Mouse (Mus musculus): ENCODE measurements around the gene Gm21970. TPM values are rescaled to one million over a fixed set of nuclear protein-coding genes. Genes with fewer than 3 reads are reported as not detected.

The Gm21970 gene
- polyA plus RNA-seq, 1 experiment = not detected

GRCm38 (mm10) chr16:91398944-91399343, 7.4 kb downstream of the Gm21970 start:
- no peak for DNase-seq (ENCODE audit: extremely low spot score in 1 of 2, low spot score in 1 of 2)

GRCm38 (mm10) chr16:91401569-91402165, 10.1 kb downstream of the Gm21970 start:
- no peak for DNase-seq (ENCODE audit: extremely low spot score in 1 of 2, low spot score in 1 of 2)

DNA sequence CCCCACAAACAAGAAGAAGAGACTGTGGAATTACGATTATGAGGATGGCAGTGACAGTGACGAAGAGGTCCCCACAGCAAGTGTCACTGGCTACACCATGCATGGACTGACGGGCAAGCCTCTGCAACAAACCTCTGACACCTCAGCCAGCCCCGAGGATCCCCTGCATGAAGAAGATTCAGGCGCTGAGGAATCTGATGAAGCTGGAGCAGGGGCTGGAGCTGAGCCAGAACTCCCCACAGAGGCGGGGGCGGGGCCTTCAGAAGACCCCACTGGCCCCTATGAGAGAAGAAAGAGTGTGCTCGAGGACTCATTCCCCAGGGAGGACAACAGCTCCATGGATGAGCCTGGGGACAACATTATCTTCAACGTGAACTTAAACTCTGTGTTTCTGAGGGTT, 12.3 kb downstream of the Gm21970 start:
- no peak for DNase-seq (ENCODE audit: extremely low spot score in 1 of 2, low spot score in 1 of 2)

GRCm38 (mm10) chr16:91404187-91404586, 12.7 kb downstream of the Gm21970 start:
- DNase-seq (ENCODE audit: extremely low spot score in 1 of 2, low spot score in 1 of 2) = no peak

- DNase-seq (ENCODE audit: extremely low spot score in 1 of 2, low spot score in 1 of 2) = no peak
Measured at GRCm38 (mm10) chr16:91404828-91405577, 13.5 kb downstream of the Gm21970 start.

DNA sequence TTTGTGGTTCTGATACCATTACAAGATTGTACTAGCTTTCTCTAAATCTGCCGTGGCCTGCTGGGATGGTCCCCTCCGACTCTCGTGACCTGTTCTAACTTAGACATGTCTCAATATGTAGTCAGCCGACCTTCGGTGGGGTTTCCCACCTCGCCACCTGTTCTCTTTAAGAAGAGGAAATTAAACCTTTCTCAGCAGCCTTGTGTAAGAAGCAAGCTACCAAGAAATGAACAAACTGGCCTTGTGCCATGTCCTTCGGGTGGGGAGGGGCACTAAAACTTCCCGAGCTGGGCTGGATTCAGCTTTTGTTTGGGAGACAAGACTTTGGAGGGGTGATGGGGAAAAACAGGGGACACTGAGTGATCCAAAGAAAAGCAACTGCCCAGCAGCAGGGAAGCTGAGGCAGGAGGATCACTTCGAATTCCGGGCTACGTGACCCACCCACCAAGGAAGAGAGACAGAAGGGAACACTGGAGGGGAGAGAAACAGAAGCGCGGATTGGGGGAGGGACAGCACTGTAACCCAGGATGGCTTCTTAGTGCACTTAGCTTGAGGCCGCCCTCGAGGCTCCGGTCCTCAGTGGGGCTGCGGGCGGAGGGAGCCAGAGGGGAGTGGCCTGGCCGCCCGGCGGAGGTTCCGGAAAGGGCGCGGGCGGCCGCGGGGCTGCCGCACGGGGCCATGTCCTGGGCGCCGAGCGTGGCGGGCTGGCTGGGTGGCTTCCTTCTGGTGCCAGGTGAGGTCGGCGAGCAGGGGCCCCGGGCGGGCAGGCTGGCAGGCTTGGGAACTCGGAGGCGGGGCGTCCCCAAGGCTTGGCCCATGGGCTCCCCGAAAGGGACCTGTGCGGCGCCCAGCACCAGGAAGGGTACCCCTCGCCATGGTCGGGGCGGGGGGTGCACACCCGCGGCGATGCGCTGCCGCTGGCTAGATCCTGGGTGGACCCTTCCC, 14.4 kb downstream of the Gm21970 start, which contains the start of gene Il10rb:
TSS of gene Il10rb (plus strand) at position 525 of the 945 bp plus-strand sequence.
- DNase-seq (ENCODE audit: extremely low spot score in 1 of 2, low spot score in 1 of 2) = peak in 1 of 2 experiments; percentile 45

DNA sequence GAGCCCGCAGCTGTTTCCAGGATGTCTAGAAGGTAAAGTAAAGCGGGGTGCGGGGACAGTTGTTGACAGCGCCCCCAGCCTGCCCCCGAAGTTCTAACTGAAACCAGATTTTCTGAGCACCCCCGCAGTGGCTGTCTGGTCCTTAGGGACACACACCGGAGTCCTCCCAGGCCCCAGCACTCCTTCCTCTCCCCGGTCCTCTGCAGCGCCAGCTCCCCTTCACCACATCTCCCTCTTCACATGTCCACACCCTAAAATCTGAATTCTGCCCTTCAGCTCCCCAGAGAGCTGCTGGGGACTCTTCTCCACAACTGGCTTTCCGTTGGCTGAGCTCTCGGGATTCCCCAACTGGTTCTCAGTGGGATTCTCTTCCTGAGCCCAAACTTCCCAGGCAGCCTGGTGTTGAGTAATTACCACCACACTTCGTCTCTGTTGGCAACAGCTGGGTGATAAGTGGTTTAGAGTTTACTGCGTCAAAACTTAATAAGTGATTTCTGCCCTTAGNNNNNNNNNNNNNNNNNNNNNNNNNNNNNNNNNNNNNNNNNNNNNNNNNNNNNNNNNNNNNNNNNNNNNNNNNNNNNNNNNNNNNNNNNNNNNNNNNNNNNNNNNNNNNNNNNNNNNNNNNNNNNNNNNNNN, 15.2 kb downstream of the Gm21970 start:
- DNase-seq (ENCODE audit: extremely low spot score in 1 of 2, low spot score in 1 of 2) = peak in 1 of 2 experiments; percentile 38

DNA sequence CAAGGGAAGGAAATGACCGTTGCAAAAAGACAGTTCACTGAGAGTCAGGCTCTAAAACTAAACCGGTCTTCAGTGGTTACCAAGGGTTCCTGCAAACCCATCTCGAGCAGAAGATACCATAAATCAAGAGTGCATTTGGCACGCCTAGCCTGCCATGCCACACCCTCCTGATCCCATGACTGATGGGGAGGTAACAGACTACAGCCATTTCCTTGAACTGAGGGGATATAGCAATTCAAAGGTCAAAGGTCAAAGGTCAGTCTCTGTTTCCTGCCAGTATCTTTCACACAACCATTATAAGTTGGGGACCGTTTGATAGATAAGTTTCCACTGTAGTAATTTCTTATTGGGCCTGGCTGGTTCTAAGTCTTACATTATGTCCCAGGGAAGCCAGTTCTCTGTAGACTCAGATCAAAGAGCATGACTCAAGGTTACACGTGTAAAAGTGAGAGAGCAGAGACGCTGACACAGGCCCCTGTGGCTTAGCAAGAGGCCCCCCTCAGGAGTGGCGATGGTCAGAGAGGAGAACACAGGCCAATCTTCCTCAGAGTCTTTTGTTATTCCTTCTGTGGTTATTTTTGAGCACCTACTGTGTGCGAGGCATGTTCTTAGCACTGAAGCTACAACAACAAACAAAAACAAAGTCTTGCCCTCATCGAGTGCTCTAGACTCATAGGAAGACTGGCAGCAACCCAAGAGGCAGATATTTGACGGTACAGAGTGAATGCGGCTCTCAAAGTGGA, 21.8 kb downstream of the Gm21970 start:
- DNase-seq (ENCODE audit: extremely low spot score in 1 of 2, low spot score in 1 of 2) = no peak

DNA sequence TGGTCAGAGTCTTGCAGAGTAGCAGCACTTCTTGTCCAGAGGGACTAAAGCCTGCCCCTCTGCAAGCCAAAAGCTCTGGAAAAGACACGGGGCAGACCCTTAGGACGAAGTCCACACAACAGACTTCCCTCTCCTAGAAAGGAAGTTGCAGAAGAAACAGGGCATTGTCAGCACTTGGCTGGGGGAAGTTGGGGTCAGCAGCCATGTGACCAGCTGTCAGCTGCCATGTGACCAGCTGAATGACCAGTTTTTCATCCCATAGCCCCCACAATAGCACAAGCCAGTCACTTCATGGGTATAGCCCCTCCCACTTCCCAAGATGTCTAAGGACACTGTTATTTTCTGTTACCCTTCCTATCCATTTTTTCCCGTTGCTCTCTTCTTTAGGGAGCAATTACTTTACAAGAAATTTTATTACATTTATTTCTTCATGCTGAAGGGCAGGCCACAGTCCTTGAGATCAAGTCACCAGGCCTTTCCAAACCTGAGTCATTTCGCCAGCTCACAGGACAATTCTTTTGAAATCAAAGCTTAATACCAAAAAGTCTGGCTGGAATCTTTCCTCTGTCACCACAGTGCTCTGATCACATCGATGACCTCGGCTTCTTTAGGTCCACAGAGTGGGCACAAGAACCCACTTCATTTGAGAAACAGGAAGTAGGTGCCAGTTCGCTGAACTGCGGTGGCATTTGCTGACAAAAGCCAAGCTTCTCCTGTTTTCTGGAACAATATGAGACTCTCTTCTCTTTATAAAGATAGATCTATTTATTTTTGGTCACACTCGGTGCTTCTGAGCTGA, 24.1 kb downstream of the Gm21970 start:
- DNase-seq (ENCODE audit: extremely low spot score in 1 of 2, low spot score in 1 of 2) = no peak

DNA sequence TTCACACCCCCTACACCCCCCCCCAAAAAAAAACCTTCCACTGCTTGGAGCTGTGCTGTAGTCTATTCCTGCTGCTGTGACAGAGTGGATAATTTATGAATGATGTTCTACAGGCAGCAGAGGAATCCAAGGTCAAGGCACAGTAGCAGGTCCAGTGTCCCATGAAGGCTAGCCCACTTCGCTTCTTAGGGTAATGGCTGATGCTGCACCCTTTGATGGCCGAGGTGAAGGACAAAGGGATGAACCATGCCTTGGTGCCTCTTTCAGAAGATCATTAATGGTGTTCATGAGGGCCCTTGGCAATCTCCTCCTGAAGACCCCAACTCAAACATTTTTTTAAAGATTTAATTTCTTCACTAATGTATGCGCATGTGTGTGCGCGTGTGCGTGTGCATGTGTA, 24.8 kb downstream of the Gm21970 start:
- DNase-seq (ENCODE audit: extremely low spot score in 1 of 2, low spot score in 1 of 2) = no peak

- DNase-seq (ENCODE audit: extremely low spot score in 1 of 2, low spot score in 1 of 2) = no peak
Measured at GRCm38 (mm10) chr16:91416938-91417337, 25.4 kb downstream of the Gm21970 start.

DNA sequence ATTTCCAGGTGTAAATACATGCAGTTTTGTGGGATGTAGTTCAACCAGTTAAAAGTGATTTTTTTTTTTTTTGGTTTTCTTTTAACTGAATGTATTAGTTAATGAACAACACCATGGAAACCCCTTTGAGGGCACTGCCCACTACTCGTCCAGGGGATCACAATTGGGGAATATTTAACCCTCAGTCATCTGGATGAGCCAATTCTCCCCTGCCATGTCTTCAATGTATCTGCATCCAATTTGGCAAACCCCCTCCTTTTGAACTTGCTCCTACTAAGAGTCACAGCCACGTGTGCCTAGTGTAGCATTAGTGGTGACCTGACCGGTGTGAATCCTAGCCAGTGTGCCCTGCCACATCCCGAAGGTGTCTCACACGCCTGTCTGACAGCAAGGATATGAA, 27.0 kb downstream of the Gm21970 start:
- DNase-seq (ENCODE audit: extremely low spot score in 1 of 2, low spot score in 1 of 2) = no peak

DNA sequence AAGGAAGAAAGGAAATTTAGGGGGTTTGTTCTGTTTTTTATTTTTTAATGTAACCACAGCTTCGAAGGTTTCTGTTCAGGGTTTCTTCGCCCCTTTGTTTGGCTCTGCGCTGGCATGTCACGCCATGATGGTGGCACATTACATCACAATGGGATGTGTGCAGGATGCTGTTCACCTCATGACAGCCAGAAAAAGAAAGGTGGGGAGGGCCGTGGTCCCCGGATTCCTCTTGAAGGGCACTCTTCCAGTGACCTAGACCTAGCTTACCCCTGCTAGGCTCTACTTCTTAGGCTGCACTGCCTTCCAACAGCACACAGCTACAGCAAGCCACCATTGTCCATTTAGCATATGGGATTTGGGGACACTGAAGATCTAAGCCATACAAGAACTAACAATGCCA, 34.3 kb downstream of the Gm21970 start:
- no peak for DNase-seq (ENCODE audit: extremely low spot score in 1 of 2, low spot score in 1 of 2)

DNA sequence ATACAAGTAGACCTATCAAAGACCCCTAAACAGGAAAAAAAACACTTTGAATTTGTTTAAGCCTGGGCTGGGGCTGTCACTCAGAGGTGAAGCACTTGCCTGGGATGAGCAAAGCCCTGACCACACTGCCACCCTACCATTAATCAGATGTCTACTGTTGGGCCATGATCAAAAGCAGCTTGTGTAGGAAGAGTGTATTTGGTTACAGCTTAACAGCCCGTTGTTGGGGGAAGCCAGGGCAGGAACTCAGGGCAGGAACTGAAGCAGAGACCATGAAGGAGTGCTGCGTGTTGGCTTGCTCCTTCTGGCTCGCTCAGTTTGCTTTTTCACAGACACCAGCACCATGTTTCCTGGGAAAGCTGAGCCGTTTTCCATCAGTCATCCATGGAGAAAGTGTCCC, 35.1 kb downstream of the Gm21970 start:
- DNase-seq (ENCODE audit: extremely low spot score in 1 of 2, low spot score in 1 of 2) = no peak

- no peak for DNase-seq (ENCODE audit: extremely low spot score in 1 of 2, low spot score in 1 of 2)
Measured at GRCm38 (mm10) chr16:91427461-91427860, 35.9 kb downstream of the Gm21970 start.

DNA sequence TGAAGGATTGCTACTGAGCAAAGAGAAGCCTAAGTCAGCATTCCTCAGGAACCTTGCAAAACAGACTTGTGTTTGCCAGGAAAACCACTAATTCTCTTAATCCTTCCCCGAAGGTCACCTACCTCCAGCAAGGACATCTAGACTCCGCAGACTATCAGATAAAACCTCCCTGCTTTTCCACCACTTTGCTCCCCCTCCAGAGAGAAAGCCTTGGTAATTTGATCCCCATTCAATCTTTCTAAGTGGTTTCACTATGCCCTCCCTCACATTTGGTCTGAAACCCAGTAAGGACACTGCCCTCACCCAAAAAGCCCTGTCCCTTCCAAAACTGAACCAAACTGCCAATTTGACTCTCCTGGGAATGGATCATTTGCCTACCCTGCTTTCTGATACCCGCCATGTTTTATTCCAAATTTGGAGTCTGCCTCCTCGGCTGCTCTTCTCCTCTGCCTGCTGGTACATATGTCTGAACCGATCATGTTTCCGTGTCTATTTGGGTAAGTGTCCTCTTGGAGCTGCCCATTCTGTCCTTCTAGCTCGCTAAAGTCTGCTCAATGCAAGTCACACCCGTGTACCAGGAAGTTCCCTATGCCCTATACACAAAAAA, 36.8 kb downstream of the Gm21970 start:
- DNase-seq (ENCODE audit: extremely low spot score in 1 of 2, low spot score in 1 of 2) = no peak

- no peak for DNase-seq (ENCODE audit: extremely low spot score in 1 of 2, low spot score in 1 of 2)
Measured at GRCm38 (mm10) chr16:91432720-91433328, 41.3 kb downstream of the Gm21970 start.

DNA sequence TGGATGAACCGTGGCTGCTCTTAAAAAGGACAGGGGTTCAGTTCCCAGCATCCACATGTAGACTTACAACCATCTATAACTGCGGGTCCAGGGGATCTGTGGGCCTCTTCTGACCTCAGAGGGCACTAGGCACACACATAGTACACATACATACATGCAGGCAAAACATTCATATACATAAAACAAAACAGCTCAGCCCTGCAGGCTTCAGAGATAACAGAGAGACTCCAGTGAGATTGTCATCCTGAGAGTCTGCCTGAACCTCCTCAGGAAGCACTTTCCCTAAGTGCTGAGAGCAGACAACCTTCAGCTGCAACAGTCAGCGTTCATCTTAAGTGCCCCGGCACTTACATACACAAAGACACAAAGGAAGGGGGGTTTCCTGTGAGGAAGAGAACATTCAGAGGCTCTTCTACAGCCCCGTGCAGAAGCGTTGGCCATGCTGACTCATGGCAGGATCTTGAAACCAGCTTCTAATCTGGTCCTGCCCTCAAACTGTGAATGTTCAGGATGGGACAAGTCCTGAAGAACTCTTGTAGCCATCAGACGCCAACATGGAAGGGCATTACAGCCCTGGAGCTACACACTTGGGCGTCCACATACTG, 41.9 kb downstream of the Gm21970 start:
- DNase-seq (ENCODE audit: extremely low spot score in 1 of 2, low spot score in 1 of 2) = no peak

Data from frontal cortex, adult 2 months (tissue).